Mouse (Mus musculus) heart, adult 8-10 months (tissue): ENCODE results near the gene Pin1. TPM values are rescaled to one million over a fixed set of nuclear protein-coding genes. Genes with fewer than 3 reads are reported as not detected.

Experiments used
- DNase-seq: peaks from one replicate; pipeline ENCODE4 v3.0.0; 2022; ENCODE audit warnings: low spot score
- total RNA-seq, 4 experiments: library from RNA; stranded (reverse); gene quantifications; 2 replicates each; pipeline ENCODE4 v1.2.4; 2022

Gene Pin1
- total RNA-seq, 4 experiments from 2014 or later = 18.2 to 20.3 (median 19.7) TPM

DNA sequence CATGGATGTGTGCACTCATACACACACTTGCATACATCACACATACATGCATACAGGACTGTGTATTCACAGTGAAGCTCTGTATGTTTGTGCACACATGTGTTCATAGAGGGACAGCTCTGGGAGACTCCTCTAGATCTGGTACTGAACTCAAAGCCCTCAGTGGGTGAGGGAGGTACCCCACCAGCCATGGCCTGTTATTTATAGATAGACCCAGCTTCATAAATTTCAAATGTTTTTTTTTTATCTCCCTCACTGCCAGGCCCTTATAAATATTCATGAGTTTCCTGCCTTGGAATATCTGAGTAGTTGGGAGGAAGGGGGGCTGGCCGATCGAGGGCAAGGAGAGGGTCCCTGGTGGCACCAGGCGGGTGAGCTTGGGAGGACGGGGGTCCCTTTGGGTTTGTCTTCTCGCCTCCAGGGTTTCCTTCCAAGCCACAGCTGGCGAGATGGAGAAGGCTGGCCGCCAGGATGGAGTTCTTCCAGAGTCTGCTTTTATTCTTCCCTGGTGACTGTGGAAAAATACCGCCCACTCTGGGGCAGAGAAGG lies 52.0 kb downstream of the Pin1 start:
- DNase-seq = peak; percentile 12

GRCm38 (mm10) chr9:20705420-20705819 lies 53.5 kb downstream of the Pin1 start:
- DNase-seq = no peak

DNA sequence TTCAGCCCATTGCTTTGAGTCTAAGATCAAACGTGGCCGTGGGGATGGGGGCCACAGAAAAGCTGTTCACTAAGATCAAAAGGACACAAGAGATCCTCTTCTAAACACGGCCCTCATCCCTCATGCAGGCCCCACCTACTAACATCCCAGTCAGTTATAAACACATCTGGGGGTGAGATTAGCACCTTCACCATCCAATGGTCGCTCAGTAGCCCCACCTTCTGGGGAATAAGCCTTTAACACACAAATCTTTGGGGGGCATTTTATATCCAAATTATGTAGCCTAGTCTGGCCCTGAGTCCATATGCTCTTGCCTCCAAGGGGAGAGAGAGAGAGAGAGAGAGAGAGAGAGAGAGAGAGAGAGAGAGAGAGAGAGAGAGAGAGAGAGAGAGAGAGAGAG lies 54.1 kb downstream of the Pin1 start:
- DNase-seq = no peak

DNA sequence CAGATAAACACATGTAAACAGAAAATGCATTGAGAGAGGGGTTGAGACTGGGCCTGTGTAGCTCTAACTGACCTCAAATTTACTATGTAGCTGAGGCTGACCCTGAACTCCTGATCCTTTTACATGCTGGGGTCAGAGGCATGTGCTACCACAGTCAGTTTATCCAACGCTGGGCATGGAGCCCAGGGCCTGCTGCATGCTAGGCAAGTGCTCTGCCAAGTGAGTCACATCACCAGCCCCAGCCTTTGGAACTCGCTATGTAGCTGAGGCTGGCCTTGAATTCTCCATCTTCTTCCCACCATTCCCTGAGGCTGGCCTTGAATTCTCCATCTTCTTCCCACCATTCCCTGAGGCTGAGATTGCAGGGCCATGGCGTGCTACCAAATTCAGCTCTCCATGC lies 58.6 kb downstream of the Pin1 start:
- DNase-seq = no peak

GRCm38 (mm10) chr9:20712934-20713477 lies 61.1 kb downstream of the Pin1 start:
- no peak for DNase-seq

- DNase-seq = no peak
Observed at GRCm38 (mm10) chr9:20713478-20713987, 61.6 kb downstream of the Pin1 start.

GRCm38 (mm10) chr9:20715332-20715731 lies 63.4 kb downstream of the Pin1 start:
- no peak for DNase-seq

Other genes with a start within 250 kb of the Pin1 start
- gene Zfp26, start 191.9 kb upstream of the Pin1 start, total RNA-seq = 1 to 10 TPM; 5.8 to 8.3 (median 6.4) TPM
- gene Zfp426, start 159.3 kb upstream of the Pin1 start, total RNA-seq = 10 to 100 TPM in 2 of 4 experiments, 1 to 10 TPM in 2; 9.3 to 11.2 (median 9.9) TPM
- 10 to 100 TPM; 20.3 to 28.4 (median 21.8) TPM for gene Zfp266, start 130.7 kb upstream of the Pin1 start, total RNA-seq
- gene Zfp846, start 70.8 kb upstream of the Pin1 start, total RNA-seq = 1 to 10 TPM; 3.2 to 5.7 (median 5.1) TPM
- gene Ubl5, start 9.2 kb upstream of the Pin1 start, total RNA-seq = 100 to 1,000 TPM; 229 to 288 (median 277) TPM
- 10 to 100 TPM in 2 of 4 experiments, 1 to 10 TPM in 2; 8.2 to 11.4 (median 10.2) TPM for gene Fbxl12, start 7.3 kb upstream of the Pin1 start, total RNA-seq
- under 1 TPM in 3 of 4 experiments, not detected in 1; 0.16 to 0.22 (median 0.22) TPM for gene Olfm2, start 94.3 kb downstream of the Pin1 start, total RNA-seq
- gene Col5a3, start 163.0 kb downstream of the Pin1 start, total RNA-seq = 10 to 100 TPM in 1 of 4 experiments, 1 to 10 TPM in 3; 5.6 to 10.2 (median 6.4) TPM
- gene Rdh8, start 166.4 kb downstream of the Pin1 start, total RNA-seq = not detected
- 1 to 10 TPM; 3.4 to 6.0 (median 4.8) TPM for gene A230050P20Rik, start 216.5 kb downstream of the Pin1 start, total RNA-seq
- 1 to 10 TPM; 3.7 to 5.7 (median 4.8) TPM for gene Angptl6, start 227.6 kb downstream of the Pin1 start, total RNA-seq
- gene Ppan, start 236.1 kb downstream of the Pin1 start, total RNA-seq = 1 to 10 TPM; 7.0 to 7.4 (median 7.1) TPM
- gene Eif3g, start 246.5 kb downstream of the Pin1 start, total RNA-seq = 100 to 1,000 TPM; 106 to 121 (median 110) TPM